Mouse (Mus musculus): Measurements from ENCODE around the gene Ddt.

DNA sequence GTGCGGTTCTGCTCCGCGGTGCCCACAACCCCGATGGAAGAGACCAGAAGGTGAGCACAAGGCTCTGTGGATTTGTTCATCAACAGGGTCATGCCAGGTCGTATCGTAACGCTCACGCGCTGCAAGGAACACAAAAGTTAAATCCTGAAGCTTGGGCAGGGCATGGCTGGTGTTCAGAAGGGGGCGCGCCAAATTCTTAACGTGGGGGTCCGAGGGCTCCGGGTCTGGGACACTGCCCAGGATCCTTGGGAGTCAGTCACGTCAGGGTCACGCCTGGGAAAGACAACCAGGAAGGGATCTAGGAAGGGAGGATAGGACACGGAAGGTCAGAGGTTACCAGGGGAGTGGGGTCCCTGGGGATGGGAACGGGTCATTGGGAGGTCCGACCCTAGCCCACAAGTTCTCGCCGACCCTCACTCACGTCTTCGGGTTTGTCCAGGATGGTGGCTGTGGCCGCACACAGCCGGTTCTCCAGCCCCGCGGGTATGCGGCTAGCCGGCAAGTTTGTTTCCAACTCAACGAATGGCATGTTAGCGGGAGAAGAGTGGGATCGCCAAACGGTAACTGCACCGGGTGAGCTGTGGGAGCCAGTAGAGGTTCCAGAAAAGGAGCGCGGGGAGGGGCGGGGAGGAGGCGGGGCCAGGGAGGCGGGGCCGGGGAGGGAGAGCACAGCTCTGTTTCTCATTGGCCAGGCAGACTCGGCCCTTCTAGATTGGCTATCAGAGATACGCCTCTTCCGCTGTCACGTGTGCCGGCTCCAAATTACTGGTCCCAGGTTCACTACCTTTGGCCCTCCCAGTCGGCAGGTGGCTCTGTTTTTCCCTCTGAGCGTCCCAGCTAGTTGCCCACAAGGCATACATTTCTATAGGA is at the start of gene Ddt:
- peak; percentile 21; the same call in 1 of the 2 replicates for TF ChIP-seq CTCF (IDR thresholded peaks at IDR 0.05; ENCODE audit: low read depth)
- TF ChIP-seq EP300 (IDR thresholded peaks at IDR 0.05; ENCODE audit: low read depth): 0 out of 2 replicates have a peak, but pooled peaks have one; percentile 40
